Mouse (Mus musculus) layer of hippocampus, adult 9-11 months (tissue): Measurements from ENCODE around the gene Kbtbd13.

Source experiments
- DNase-seq: peaks from one replicate; pipeline ENCODE4 v3.0.0; 2022

The Kbtbd13 gene

DNA sequence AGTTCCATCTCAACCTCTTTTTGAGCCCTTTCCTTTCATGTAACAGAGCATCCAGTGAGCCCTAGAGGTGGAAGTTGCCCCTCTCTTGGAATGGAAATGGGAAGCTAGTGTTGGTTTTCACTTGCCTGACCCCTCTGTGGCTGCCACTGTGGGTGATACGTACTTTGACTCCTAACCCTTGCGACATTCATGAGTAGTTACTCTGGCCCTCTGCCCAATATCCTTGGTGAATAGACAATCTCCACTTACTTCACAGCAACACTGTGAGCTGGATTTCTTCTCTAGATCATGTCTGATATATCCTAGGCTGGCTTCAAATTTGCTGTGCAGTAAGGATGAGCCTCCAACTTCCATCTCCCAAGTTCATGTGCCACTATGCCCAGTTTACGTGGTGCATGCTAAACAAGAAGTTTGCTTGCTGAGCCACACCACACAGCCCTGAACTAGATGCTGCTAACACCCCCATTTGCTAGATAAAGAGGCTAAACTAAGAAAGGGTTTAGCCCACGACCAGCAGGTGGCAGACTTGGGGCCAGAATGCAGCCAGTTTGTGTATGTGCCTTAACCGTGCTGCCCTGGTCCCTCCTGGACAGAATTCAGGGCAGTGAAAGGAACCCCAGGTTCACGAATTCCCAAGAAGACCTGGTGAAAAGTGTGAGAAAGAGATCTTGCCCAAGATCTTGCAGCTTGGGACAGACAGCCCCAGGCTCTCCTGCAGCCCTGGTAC, 1.3 kb upstream of the Kbtbd13 start:
- DNase-seq = peak; percentile 33

DNA sequence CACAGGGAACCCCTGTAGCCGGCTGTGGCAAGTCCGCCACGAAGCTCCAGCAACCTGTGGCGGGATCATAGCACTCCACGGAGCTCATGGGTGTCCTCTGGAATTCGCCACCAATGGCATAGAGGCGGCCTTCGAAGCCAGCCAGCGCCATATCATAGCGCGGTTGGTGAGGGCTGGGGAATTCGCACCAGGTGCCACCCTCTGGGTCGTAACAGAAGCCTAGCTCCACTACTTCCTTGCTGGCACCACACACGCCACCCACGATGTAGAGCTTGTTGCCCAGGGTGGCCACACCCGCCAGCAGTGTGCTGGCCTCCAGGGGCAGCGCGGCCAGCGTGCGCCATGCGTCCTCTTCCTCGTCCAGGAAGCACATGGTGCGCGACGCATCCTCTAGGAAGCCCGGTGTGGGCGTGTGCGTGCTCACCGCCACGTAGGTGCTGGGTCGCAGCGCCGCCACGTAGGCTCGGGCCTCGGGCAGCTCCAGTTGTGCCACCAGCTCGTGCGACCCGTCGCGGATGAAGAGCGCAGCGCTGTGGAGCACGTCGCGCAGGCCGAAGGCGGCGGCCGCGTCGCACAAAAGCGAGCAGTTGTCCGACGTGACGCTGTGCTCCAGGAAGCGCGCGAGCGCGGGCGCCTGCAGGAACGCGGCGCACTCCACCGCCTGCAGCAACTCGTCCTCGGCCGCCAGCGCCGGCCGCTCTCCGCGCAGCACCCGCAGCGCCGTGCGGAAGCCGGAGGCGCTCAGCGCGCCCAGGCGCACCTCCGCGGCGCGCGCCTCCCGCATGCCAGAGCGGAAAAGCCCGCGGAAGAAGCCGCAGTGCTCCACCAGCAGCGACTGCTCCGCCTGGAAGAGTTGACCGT, 470 bp downstream of the Kbtbd13 start:
- DNase-seq = no peak

DNA sequence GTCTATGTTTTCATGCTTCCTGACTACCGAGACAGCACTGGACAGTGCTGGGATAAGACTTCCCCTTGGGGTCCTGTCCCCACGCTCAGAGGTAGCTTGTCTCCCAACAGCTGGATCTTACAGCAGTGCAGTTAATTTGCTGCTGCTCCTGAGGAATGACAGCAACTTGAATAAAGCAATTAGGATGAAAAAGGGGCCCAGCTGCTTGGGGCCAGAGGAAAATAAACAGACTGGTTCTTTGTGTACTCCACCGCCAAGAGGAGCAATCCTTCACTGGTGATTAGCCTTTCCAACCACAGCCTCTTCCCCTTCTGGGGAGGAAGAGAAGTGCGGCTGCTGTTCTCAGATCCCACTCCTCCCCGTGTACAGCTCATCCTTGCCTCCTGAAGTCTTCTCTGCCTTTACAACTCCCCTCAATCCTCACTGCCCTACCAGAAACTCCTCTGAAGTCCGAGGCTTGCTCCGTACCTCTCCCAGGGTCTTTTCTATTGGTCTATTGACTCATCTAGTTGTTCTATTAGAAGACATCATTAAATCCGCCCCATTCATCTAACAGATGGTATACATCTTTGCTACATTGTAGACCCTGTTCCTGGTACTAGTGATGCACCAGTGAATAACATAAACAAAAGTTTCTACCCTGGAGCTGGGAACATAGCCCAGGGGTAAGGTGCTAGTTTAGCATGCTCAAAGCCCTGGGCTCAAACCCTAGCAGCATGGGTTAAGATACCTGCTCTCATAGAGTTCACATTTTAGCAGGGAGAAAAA, 4.9 kb downstream of the Kbtbd13 start:
- no peak for DNase-seq

GRCm38 (mm10) chr9:65384276-65384675, 7.2 kb downstream of the Kbtbd13 start:
- DNase-seq = no peak

DNA sequence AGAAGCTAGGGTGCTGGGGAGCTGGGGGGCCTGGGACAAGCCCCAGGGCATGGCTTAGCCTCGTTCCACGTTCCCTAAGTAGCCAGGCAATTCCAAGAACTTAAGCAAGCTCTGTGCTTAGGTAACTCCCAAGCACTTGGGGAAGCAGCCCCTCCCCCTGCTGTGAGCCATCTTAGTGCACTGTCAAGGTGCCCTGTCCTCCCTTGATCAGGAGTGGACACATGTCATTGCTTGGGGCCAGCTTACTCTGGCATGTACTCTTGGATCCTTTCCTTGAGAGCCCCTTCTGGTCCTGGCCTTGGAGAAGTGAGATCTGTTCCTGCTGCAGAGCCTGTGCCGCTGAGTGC, 8.7 kb downstream of the Kbtbd13 start:
- DNase-seq = no peak

- no peak for DNase-seq
Measured at GRCm38 (mm10) chr9:65382031-65382750, 9.3 kb downstream of the Kbtbd13 start.

DNA sequence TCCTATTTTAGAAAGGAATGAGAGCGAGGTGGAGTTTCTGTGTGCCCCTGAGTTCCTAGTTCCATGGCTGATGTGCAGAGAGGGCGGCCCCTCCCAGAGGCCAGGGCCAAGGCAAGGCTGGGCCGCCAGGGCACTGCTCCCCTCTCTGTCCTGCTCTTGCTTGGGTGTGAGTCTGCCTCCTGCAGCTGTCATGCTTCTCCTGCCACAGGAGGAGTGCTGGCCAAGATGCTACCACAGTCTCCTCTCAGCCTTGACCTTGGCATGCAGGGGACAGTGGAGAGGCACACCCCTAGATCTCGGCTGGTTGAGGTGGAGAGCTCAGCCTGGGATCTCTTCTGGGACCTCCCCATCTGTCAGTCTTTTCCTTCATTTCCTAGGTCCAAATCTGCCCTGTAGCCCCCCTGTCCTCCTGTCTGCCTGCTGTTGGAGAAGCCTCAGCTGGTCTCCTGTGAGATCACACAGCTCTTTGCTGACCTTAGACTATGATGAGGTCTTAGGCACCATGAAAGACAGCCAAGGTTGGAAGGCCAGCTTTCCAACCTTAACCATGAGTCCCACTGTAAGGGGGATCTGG, 10.3 kb downstream of the Kbtbd13 start:
- no peak for DNase-seq

DNA sequence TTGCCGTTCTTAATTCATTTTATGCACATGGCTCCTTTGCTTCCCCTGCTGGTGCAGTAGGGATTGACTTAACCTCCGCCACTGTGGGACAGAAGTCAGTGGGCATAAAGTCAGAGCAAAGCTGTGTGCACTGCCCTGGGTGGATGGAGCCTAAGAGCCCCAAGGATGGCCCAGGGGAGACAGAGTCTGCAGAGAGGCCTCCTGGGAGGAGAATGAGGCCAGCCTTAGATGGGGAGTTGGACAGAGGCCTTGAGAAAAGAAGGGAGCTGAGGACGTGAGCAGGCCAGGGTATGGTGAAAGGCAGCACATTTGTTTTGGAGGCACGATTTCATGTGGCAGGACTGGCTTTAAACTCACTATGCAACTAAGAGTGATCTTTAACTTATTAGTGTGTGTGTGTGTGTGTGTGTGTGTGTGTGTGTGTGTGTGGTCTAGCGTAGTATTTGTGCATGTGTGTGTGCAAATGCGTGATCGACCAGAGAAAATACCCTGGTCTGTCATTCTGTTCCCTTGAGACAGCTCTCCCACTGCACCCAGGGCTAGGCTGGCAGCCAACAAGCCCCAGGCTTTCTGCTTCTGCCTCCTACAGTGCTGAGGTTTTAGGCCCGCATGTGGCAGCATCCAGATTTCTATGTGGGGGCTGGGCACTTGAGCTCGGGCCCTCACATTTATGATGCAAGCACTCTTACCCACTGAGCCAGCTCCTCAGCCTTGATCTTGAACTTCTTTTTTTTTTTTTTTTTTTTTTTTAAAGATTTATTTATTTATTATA, 16.1 kb downstream of the Kbtbd13 start:
- DNase-seq = peak; percentile 77

- no peak for DNase-seq
Measured at GRCm38 (mm10) chr9:65374468-65375162, 16.8 kb downstream of the Kbtbd13 start.

DNA sequence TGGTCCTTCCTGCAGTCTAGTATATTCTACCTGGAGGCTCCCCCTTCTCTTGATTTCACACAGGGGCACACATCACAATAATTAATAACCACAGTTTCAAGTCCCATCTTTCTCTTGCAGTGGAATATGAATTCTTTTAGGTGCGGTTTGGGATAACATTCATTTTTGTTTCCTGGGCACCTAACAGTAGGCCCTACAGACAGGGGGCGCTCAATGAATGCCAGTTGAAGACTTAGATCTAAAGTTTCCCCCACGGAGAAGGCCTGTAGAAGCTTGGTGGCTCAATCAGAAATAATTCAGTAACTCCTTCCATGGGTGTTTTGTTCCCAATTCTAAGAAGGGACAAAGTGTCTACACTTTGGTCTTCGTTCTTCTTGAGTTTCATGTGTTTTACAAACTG, 19.0 kb downstream of the Kbtbd13 start:
- DNase-seq = peak; percentile 33

DNA sequence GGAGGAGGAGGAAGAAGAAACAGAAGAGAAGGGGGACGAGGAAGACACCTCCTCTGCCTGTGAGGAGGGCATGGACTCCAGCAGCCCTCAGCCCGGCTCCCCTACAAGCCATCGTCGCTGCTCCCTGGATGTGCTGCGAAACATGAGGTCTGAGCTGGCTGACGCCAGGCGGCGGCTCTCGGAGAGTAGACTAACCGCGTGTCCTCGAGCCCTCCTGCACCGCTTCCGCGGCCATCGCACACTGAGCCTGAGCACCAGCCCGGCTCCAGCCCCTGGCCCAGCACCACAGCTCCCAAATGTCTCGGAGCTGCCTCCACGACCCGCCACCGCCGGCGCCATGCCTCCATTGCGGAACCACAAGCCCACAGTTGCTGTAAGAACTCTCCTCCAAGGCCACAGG, 19.7 kb downstream of the Kbtbd13 start:
- no peak for DNase-seq

GRCm38 (mm10) chr9:65365721-65366120, 25.7 kb downstream of the Kbtbd13 start:
- DNase-seq = no peak

- DNase-seq = no peak
Measured at GRCm38 (mm10) chr9:65363684-65364083, 27.8 kb downstream of the Kbtbd13 start.

GRCm38 (mm10) chr9:65360641-65361448, 30.6 kb downstream of the Kbtbd13 start, which contains the start of gene Ubap1l:
Gene Ubap1l (plus strand): TSS chr9:65361041.
- no peak for DNase-seq

DNA sequence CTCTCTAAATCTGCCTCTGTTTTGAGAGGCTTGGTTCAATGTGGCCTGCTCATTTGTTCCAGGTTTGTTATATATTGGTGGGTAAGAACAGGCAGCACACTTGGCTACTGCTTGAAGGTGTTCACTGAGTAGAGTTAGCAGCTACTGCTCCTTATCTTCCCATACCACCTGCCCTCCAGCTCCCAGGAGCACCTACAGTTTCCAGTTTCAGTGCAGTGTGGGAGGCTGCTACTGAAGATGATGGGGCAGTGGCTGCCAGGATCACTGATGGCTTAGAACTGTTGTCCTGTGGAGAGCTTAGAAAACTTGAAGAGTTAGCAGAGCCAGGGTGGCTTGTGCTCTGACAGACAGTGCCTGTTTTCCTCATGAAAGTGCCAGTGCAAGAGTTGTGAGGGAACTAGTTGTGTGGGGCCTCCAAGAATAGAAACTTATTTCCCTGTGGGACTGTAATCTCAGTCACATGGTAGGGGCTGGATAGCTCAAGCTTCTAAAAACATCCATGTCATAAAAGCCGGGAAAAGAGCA, 32.4 kb downstream of the Kbtbd13 start:
- no peak for DNase-seq

- DNase-seq = no peak
Measured at GRCm38 (mm10) chr9:65356971-65357370, 34.5 kb downstream of the Kbtbd13 start.

- DNase-seq = no peak
Measured at GRCm38 (mm10) chr9:65356561-65356960, 34.9 kb downstream of the Kbtbd13 start.

GRCm38 (mm10) chr9:65353251-65353650, 38.2 kb downstream of the Kbtbd13 start:
- no peak for DNase-seq

DNA sequence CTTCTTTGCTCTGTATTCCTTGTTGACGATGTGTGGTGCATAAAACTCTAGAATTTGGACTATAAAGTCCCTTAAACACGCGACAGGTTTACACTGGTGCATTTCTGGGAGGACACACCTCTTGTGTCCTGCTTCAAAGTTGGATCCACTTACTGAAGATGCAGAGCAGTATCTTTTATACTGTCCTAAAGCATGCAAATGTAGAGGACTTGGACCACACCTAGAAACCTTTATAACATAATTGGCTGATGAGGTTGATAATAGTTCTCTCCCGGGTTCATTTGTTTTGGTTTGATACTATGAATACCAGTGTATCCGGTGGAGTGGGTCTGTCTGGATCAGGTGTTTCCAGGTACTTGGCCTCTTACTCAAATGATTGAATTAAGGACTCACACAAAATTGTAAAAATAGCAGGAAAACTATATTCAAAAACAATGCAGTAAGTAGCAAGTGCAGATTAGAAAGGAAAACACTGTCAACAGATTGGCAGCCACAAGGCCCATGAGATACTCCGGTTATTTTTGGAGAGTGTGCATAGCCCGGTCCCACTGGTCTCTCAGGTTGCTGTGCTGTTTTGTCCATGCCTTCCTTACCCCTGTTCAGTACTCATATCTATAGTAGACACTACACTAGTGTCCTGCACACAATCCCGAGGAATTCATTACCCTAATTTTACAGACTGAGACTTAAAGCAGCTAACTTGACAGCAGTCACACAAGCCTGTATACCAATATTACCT, 44.2 kb downstream of the Kbtbd13 start:
- no peak for DNase-seq
